In genomic region chr1:171096110-171096964, GRCm38 (mm10) we compare ENCODE assay signal across 9 mouse cellular contexts. TPM values are rescaled to one million over a fixed set of nuclear protein-coding genes. Genes with fewer than 3 reads are reported as not detected.
DNase-seq lines count a peak whose midpoint lies in the region; ATAC-seq lines count a peak whose summit lies in the region.
"Had no signal": no experiment of that assay in that cellular context is flagged by ENCODE, and none has a peak within 500 bp of the region (broad histone marks: within the 10 kb centered on the region; RNA-seq: fewer than 3 reads in every experiment).

No protein-coding gene starts in this region.

- H3K4me3 ChIP-seq in heart, embryonic 15.5 days: 0 out of 2 replicates have a peak overlapping the region, but pooled peaks have one; percentile 5
- no peak overlapping the region for H3K4me3 ChIP-seq in midbrain, embryonic 12.5 days
- no peak overlapping the region for H3K4me3 ChIP-seq in midbrain, embryonic 11.5 days (ENCODE audit: low read depth, low read length)
- H3K4me3 ChIP-seq in limb, embryonic 12.5 days (replicated peaks): 0 out of 2 replicates have a peak overlapping the region, but pooled peaks have one; percentile 3
- H3K4me3 ChIP-seq: megakaryocyte, embryonic 14.5 days had no signal

- H3K4me1 ChIP-seq in heart, embryonic 15.5 days (replicated peaks): peaks cover 10% of the 10 kb centered on the region
- no peaks in the 10 kb centered on the region for H3K4me1 ChIP-seq in midbrain, embryonic 12.5 days
- H3K4me1 ChIP-seq in midbrain, embryonic 11.5 days (ENCODE audit: control insufficient read depth, insufficient read depth, low read length): no peaks in the 10 kb centered on the region; the same call in 1 of the 2 replicates
- H3K4me1 ChIP-seq in limb, embryonic 12.5 days (replicated peaks): peaks cover 14% of the 10 kb centered on the region; the same call in 1 of the 2 replicates

- H3K36me3 ChIP-seq in heart, embryonic 15.5 days: no peaks in the 10 kb centered on the region
- H3K36me3 ChIP-seq in midbrain, embryonic 12.5 days: no peaks in the 10 kb centered on the region
- H3K36me3 ChIP-seq in midbrain, embryonic 11.5 days (ENCODE audit: control insufficient read depth, insufficient read depth, low read length): no peaks in the 10 kb centered on the region
- H3K36me3 ChIP-seq in limb, embryonic 12.5 days: no peaks in the 10 kb centered on the region

- no peak overlapping the region for H3K27ac ChIP-seq in heart, embryonic 15.5 days
- no peak overlapping the region for H3K27ac ChIP-seq in midbrain, embryonic 12.5 days (replicated peaks)
- no peak overlapping the region for H3K27ac ChIP-seq in midbrain, embryonic 11.5 days (ENCODE audit: low read depth, low read length)
- no peak overlapping the region for H3K27ac ChIP-seq in limb, embryonic 12.5 days

- ATAC-seq in heart, embryonic 15.5 days (replicated peaks; ENCODE audit: insufficient number of reproducible peaks, insufficient read depth, low FRiP score, low read depth): no peak
- no peak for ATAC-seq in midbrain, embryonic 12.5 days (ENCODE audit: low FRiP score, low read depth)
- no peak for ATAC-seq in midbrain, embryonic 11.5 days (ENCODE audit: low FRiP score)
- 0 out of 2 replicates have a peak, but pooled peaks have one; percentile 34 for ATAC-seq in limb, embryonic 12.5 days (ENCODE audit: insufficient number of reproducible peaks, insufficient read depth, low FRiP score, low TSS enrichment, low read depth)

- no peak for DNase-seq in heart, postnatal 36 days
- DNase-seq in midbrain, embryonic 11.5 days (ENCODE audit: low spot score, missing footprints): no peak
- no peak for DNase-seq in gastrocnemius, adult 18-20 months (ENCODE audit: low spot score)
- no peak for DNase-seq in spleen, postnatal 4 days (ENCODE audit: low spot score in 2 of 2)
- DNase-seq: layer of hippocampus, adult 9-11 months had no signal

- H3K9me3 ChIP-seq in heart, embryonic 15.5 days (replicated peaks): no peaks in the 10 kb centered on the region
- no peaks in the 10 kb centered on the region for H3K9me3 ChIP-seq in midbrain, embryonic 12.5 days
- H3K9me3 ChIP-seq in midbrain, embryonic 11.5 days (ENCODE audit: control insufficient read depth, low read length): no peaks in the 10 kb centered on the region
- no peaks in the 10 kb centered on the region for H3K9me3 ChIP-seq in limb, embryonic 12.5 days

- intact Hi-C loops in heart, postnatal 36 days (cut with DNase I): no loop called here

- no peaks in the 10 kb centered on the region for H3K27me3 ChIP-seq in heart, embryonic 15.5 days
- H3K27me3 ChIP-seq in midbrain, embryonic 12.5 days: peaks cover 16% of the 10 kb centered on the region
- H3K27me3 ChIP-seq in midbrain, embryonic 11.5 days (ENCODE audit: control insufficient read depth, insufficient read depth, low read length): no peaks in the 10 kb centered on the region
- no peaks in the 10 kb centered on the region for H3K27me3 ChIP-seq in limb, embryonic 12.5 days

- WGBS in heart, embryonic 15.5 days: 25% methylated on average over 10 of the region's 10 CpGs
- WGBS in midbrain, embryonic 12.5 days: 18% methylated on average over 10 of the region's 10 CpGs
- WGBS in midbrain, embryonic 11.5 days: 22% methylated on average over 10 of the region's 10 CpGs
- 19% methylated on average over 10 of the region's 10 CpGs for WGBS in limb, embryonic 12.5 days

- peak overlapping the region; percentile 34 for H3K4me2 ChIP-seq in heart, embryonic 15.5 days
- 0 out of 2 replicates have a peak overlapping the region, but pooled peaks have one; percentile 19 for H3K4me2 ChIP-seq in midbrain, embryonic 12.5 days (replicated peaks)
- no peak overlapping the region for H3K4me2 ChIP-seq in midbrain, embryonic 11.5 days
- H3K4me2 ChIP-seq in limb, embryonic 12.5 days: peak overlapping the region; percentile 46

- no peak overlapping the region for H3K9ac ChIP-seq in heart, embryonic 15.5 days
- no peak overlapping the region for H3K9ac ChIP-seq in midbrain, embryonic 12.5 days (replicated peaks)
- no peak overlapping the region for H3K9ac ChIP-seq in midbrain, embryonic 11.5 days (ENCODE audit: low read length)
- no peak overlapping the region for H3K9ac ChIP-seq in limb, embryonic 12.5 days (replicated peaks)

RNA-seq across cellular contexts. Expression of gene Cfap126, which starts 17.4 kb away (rescaled TPM):
- 2.7 and 3.5 TPM in 2 replicates for polyA plus RNA-seq in heart, embryonic 15.5 days (2015; fragmentation: Nextera tagmentation; extraction: Ambion mirVana)
- total RNA-seq in heart, postnatal 36 days (2021): 1 to 10 TPM in 1 of 2 experiments, under 1 TPM in 1; 0.69 to 1.2 TPM
- polyA plus RNA-seq in midbrain, embryonic 12.5 days (2016; fragmentation: Nextera tagmentation; extraction: Ambion mirVana): 1.7 and 3.6 TPM in 2 replicates
- 1.7 and 2.4 TPM in 2 replicates for polyA plus RNA-seq in midbrain, embryonic 11.5 days (2014; fragmentation: Nextera tagmentation; extraction: Ambion mirVana)
- polyA plus RNA-seq in limb, embryonic 12.5 days (2016; fragmentation: Nextera tagmentation; extraction: Ambion mirVana): 1.5 and 1.6 TPM in 2 replicates
- total RNA-seq in gastrocnemius, adult 18-20 months (2021): 1 to 10 TPM; 1.2 to 2.0 TPM

RNA-seq across cellular contexts. Expression of gene Fcgr3, which starts 31.6 kb away (rescaled TPM):
- polyA plus RNA-seq in heart, embryonic 15.5 days (2015; fragmentation: Nextera tagmentation; extraction: Ambion mirVana): 10.4 and 11.9 TPM in 2 replicates
- 10 to 100 TPM; 13.7 to 18.6 TPM for total RNA-seq in heart, postnatal 36 days (2021)
- 5.8 and 9.8 TPM in 2 replicates for polyA plus RNA-seq in midbrain, embryonic 12.5 days (2016; fragmentation: Nextera tagmentation; extraction: Ambion mirVana)
- 8.5 and 8.6 TPM in 2 replicates for polyA plus RNA-seq in midbrain, embryonic 11.5 days (2014; fragmentation: Nextera tagmentation; extraction: Ambion mirVana)
- 4.5 and 5.3 TPM in 2 replicates for polyA plus RNA-seq in limb, embryonic 12.5 days (2016; fragmentation: Nextera tagmentation; extraction: Ambion mirVana)
- total RNA-seq in gastrocnemius, adult 18-20 months (2021): 1 to 10 TPM; 1.8 to 4.4 TPM

RNA-seq across cellular contexts. Expression of gene Sdhc, which starts 54.1 kb away (rescaled TPM):
- polyA plus RNA-seq in heart, embryonic 15.5 days (2015; fragmentation: Nextera tagmentation; extraction: Ambion mirVana): 525 and 563 TPM in 2 replicates
- 1,000 to 10,000 TPM; 1,165 to 1,188 TPM for total RNA-seq in heart, postnatal 36 days (2021)
- 225 and 229 TPM in 2 replicates for polyA plus RNA-seq in midbrain, embryonic 12.5 days (2016; fragmentation: Nextera tagmentation; extraction: Ambion mirVana)
- 291 and 314 TPM in 2 replicates for polyA plus RNA-seq in midbrain, embryonic 11.5 days (2014; fragmentation: Nextera tagmentation; extraction: Ambion mirVana)
- polyA plus RNA-seq in limb, embryonic 12.5 days (2016; fragmentation: Nextera tagmentation; extraction: Ambion mirVana): 182 and 217 TPM in 2 replicates
- total RNA-seq in gastrocnemius, adult 18-20 months (2021): 100 to 1,000 TPM; 667 to 772 TPM

RNA-seq across cellular contexts. Expression of gene Mpz, which starts 54.2 kb away (rescaled TPM):
- 0.63 and 1.7 TPM in 2 replicates for polyA plus RNA-seq in heart, embryonic 15.5 days (2015; fragmentation: Nextera tagmentation; extraction: Ambion mirVana)
- under 1 TPM in 1 of 2 experiments, not detected in 1; 0.44 TPM for total RNA-seq in heart, postnatal 36 days (2021)
- 0.33 and 0.94 TPM in 2 replicates for polyA plus RNA-seq in midbrain, embryonic 12.5 days (2016; fragmentation: Nextera tagmentation; extraction: Ambion mirVana)
- polyA plus RNA-seq in midbrain, embryonic 11.5 days (2014; fragmentation: Nextera tagmentation; extraction: Ambion mirVana): 0.12 TPM in 2 replicates
- 1.5 and 2.6 TPM in 2 replicates for polyA plus RNA-seq in limb, embryonic 12.5 days (2016; fragmentation: Nextera tagmentation; extraction: Ambion mirVana)
- 10 to 100 TPM; 28.7 to 29.5 TPM for total RNA-seq in gastrocnemius, adult 18-20 months (2021)

Comparison
In these comparisons a context has a peak if more than half of its experiments do, and no peak if none do; other contexts are left out.
1. H3K4me3 ChIP-seq: peak in heart, embryonic 15.5 days (single experiment) and limb, embryonic 12.5 days (single experiment); none in midbrain, embryonic 12.5 days (single experiment) and midbrain, embryonic 11.5 days (single experiment).